Mouse (Mus musculus) large intestine, adult 2 months (tissue): ENCODE results near the gene Rilpl1. TPM values are rescaled to one million over a fixed set of nuclear protein-coding genes. Genes with fewer than 3 reads are reported as not detected.

Experiments
- DNase-seq: peaks from one replicate; pipeline ENCODE4 v3.0.0-alpha.2; 2012; ENCODE audit warnings: low read depth, low spot score
- WGBS: fragments of 180-500 bp; shearing (Covaris S2); methylation state at CpG from one replicate; pipeline ENCODE4 v1.1.7; 2018; 5-methylcytosine and 5-hydroxymethylcytosine counted together
- polyA plus RNA-seq: library from polyadenylated mRNA; depleted of rRNA; stranded (reverse); fragments of >200 nt; gene quantifications from 2 replicates; pipeline ENCODE4 v1.2.3, GENCODE M21; 2012

The Rilpl1 gene
- polyA plus RNA-seq, 1 experiment, result 1.8 TPM

- whole genome bisulfite sequencing, result 72% methylated on average over 9 of the region's 9 CpGs
- DNase-seq, result no peak
These were observed 32.8 kb downstream of the Rilpl1 start for GRCm38 (mm10) chr5:124498221-124498876.

GRCm38 (mm10) chr5:124496614-124497514 lies 34.3 kb downstream of the Rilpl1 start:
- DNase-seq, result no peak
- 32% methylated on average over 15 of the region's 15 CpGs for WGBS

- no peak for DNase-seq
- 57% methylated on average over 7 of the region's 7 CpGs for WGBS
These were observed 35.6 kb downstream of the Rilpl1 start for GRCm38 (mm10) chr5:124495547-124495946.

GRCm38 (mm10) chr5:124493455-124493854 lies 37.7 kb downstream of the Rilpl1 start:
- no peak for DNase-seq
- WGBS, result 79% methylated on average over 11 of the region's 11 CpGs

- no peak for DNase-seq
- WGBS, result 83% methylated on average over 4 of the region's 4 CpGs
These were observed 38.6 kb downstream of the Rilpl1 start for GRCm38 (mm10) chr5:124492618-124493017.

GRCm38 (mm10) chr5:124491732-124492131 lies 39.5 kb downstream of the Rilpl1 start:
- WGBS, result 75% methylated on average over 4 of the region's 4 CpGs
- DNase-seq, result no peak

GRCm38 (mm10) chr5:124488885-124489284 lies 42.3 kb downstream of the Rilpl1 start:
- DNase-seq, result no peak
- 88% methylated on average over 3 of the region's 3 CpGs for WGBS

- DNase-seq, result no peak
- 88% methylated on average over 5 of the region's 5 CpGs for WGBS
These were observed 45.5 kb downstream of the Rilpl1 start for GRCm38 (mm10) chr5:124485654-124486053.

GRCm38 (mm10) chr5:124483655-124484396 lies 47.4 kb downstream of the Rilpl1 start:
- no peak for DNase-seq
- WGBS, result 7% methylated on average over 15 of the region's 15 CpGs

GRCm38 (mm10) chr5:124482966-124483654 lies 48.1 kb downstream of the Rilpl1 start, which contains the start of gene Snrnp35:
TSS of gene Snrnp35 (plus strand) at chr5:124483134.
- peak; percentile 63 for DNase-seq
- under 1% methylated on average over 48 of the region's 48 CpGs for WGBS

GRCm38 (mm10) chr5:124482436-124482965 lies 48.7 kb downstream of the Rilpl1 start:
- peak; percentile 39 for DNase-seq
- WGBS, result under 1% methylated on average over 13 of the region's 13 CpGs

GRCm38 (mm10) chr5:124481714-124482113 lies 49.5 kb downstream of the Rilpl1 start:
- no peak for DNase-seq
- 89% methylated on average over 4 of the region's 4 CpGs for WGBS

- no peak for DNase-seq
- 78% methylated on average over 4 of the region's 4 CpGs for WGBS
These were observed 51.1 kb downstream of the Rilpl1 start for GRCm38 (mm10) chr5:124480119-124480518.

GRCm38 (mm10) chr5:124478873-124479204 lies 52.4 kb downstream of the Rilpl1 start:
- 83% methylated on average over 1 of the region's 1 CpGs for WGBS
- DNase-seq, result no peak

GRCm38 (mm10) chr5:124470591-124471171 lies 60.5 kb downstream of the Rilpl1 start:
- DNase-seq, result no peak
- 80% methylated on average over 6 of the region's 6 CpGs for WGBS

- WGBS, result 95% methylated on average over 6 of the region's 6 CpGs
- no peak for DNase-seq
These were observed 61.7 kb downstream of the Rilpl1 start for GRCm38 (mm10) chr5:124469486-124469885.

GRCm38 (mm10) chr5:124468365-124468764 lies 62.8 kb downstream of the Rilpl1 start:
- no peak for DNase-seq
- WGBS, result 79% methylated on average over 7 of the region's 7 CpGs

- 81% methylated on average over 1 of the region's 1 CpGs for WGBS
These were observed 63.4 kb downstream of the Rilpl1 start for GRCm38 (mm10) chr5:124467766-124468165.

GRCm38 (mm10) chr5:124464905-124465304 lies 66.3 kb downstream of the Rilpl1 start:
- DNase-seq, result no peak

More at GRCm38 (mm10) chr5:124467766-124468165, 63.4 kb downstream of the Rilpl1 start:
- DNase-seq, result no peak
